In genomic region chr2:73607609-73608008, GRCm38 (mm10) we compare ENCODE assay signal across 12 mouse cellular contexts. TPM values are rescaled to one million over a fixed set of nuclear protein-coding genes. Genes with fewer than 3 reads are reported as not detected.
DNase-seq lines count a peak whose midpoint lies in the region; ATAC-seq lines count a peak whose summit lies in the region.
"Had no signal": no experiment of that assay in that cellular context is flagged by ENCODE, and none has a peak within 500 bp of the region (broad histone marks: within the 10 kb centered on the region; RNA-seq: fewer than 3 reads in every experiment).

No protein-coding gene starts in this region.

- WGBS in intestine, embryonic 14.5 days, result 21% methylated on average over 4 of the region's 4 CpGs
- 37% methylated on average over 4 of the region's 4 CpGs for WGBS in intestine, embryonic 16.5 days
- WGBS in hindbrain, embryonic 13.5 days, result 52% methylated on average over 4 of the region's 4 CpGs
- 21% methylated on average over 4 of the region's 4 CpGs for WGBS in neural tube, embryonic 15.5 days

- no peak overlapping the region for H3K9ac ChIP-seq in intestine, embryonic 14.5 days (ENCODE audit: low read length)
- H3K9ac ChIP-seq in intestine, embryonic 16.5 days (ENCODE audit: low read depth, low read length), result no peak overlapping the region
- no peak overlapping the region for H3K9ac ChIP-seq in hindbrain, embryonic 13.5 days
- H3K9ac ChIP-seq in neural tube, embryonic 15.5 days (replicated peaks), result no peak overlapping the region

- peak; percentile 51 for DNase-seq in intestine, embryonic 14.5 days (ENCODE audit: low spot score)
- DNase-seq in 416B (ENCODE audit: low read depth) (peak; percentile 93), NIH3T3 (ENCODE audit: low read depth) (peak; percentile 74)
- no peak for DNase-seq in kidney, adult 11 months
- DNase-seq: cerebellum, adult 8-10 months; heart, postnatal 36 days; lung, postnatal 4 days had no signal

- no peaks in the 10 kb centered on the region for H3K4me1 ChIP-seq in intestine, embryonic 14.5 days (replicated peaks; ENCODE audit: control insufficient read depth, insufficient read depth, low read length)
- no peaks in the 10 kb centered on the region for H3K4me1 ChIP-seq in intestine, embryonic 16.5 days (ENCODE audit: control insufficient read depth, insufficient read depth, low read length)
- peaks cover 10% of the 10 kb centered on the region for H3K4me1 ChIP-seq in hindbrain, embryonic 13.5 days (replicated peaks)
- peaks cover 7% of the 10 kb centered on the region; the same call in 1 of the 2 replicates for H3K4me1 ChIP-seq in neural tube, embryonic 15.5 days

- H3K4me2 ChIP-seq in intestine, embryonic 14.5 days (ENCODE audit: low read length), result no peak overlapping the region
- no peak overlapping the region for H3K4me2 ChIP-seq in intestine, embryonic 16.5 days (ENCODE audit: low read depth, low read length)
- H3K4me2 ChIP-seq in hindbrain, embryonic 13.5 days, result no peak overlapping the region
- no peak overlapping the region for H3K4me2 ChIP-seq in neural tube, embryonic 15.5 days
- H3K4me2 ChIP-seq: liver, embryonic 11.5 days had no signal

- H3K9me3 ChIP-seq in intestine, embryonic 14.5 days (ENCODE audit: control insufficient read depth, low read length), result no peaks in the 10 kb centered on the region
- H3K9me3 ChIP-seq in intestine, embryonic 16.5 days (ENCODE audit: control insufficient read depth, low read length), result no peaks in the 10 kb centered on the region
- H3K9me3 ChIP-seq in hindbrain, embryonic 13.5 days, result no peaks in the 10 kb centered on the region
- H3K9me3 ChIP-seq in neural tube, embryonic 15.5 days (replicated peaks), result no peaks in the 10 kb centered on the region

- peaks cover 3% of the 10 kb centered on the region; the same call in 1 of the 2 replicates for H3K36me3 ChIP-seq in intestine, embryonic 14.5 days (ENCODE audit: control insufficient read depth, insufficient read depth, low read length)
- H3K36me3 ChIP-seq in intestine, embryonic 16.5 days (ENCODE audit: control insufficient read depth, insufficient read depth, low read length), result no peaks in the 10 kb centered on the region; the same call in 1 of the 2 replicates
- peaks cover 27% of the 10 kb centered on the region for H3K36me3 ChIP-seq in hindbrain, embryonic 13.5 days
- H3K36me3 ChIP-seq in neural tube, embryonic 15.5 days, result peaks cover 4% of the 10 kb centered on the region; the same call in 1 of the 2 replicates

- no peaks in the 10 kb centered on the region for H3K27me3 ChIP-seq in intestine, embryonic 14.5 days (replicated peaks; ENCODE audit: control insufficient read depth, insufficient read depth, low read length)
- no peaks in the 10 kb centered on the region for H3K27me3 ChIP-seq in intestine, embryonic 16.5 days (replicated peaks; ENCODE audit: control insufficient read depth, insufficient read depth, low read length)
- no peaks in the 10 kb centered on the region for H3K27me3 ChIP-seq in hindbrain, embryonic 13.5 days
- H3K27me3 ChIP-seq in neural tube, embryonic 15.5 days (replicated peaks), result no peaks in the 10 kb centered on the region

- H3K4me3 ChIP-seq in intestine, embryonic 14.5 days (ENCODE audit: low read depth, low read length), result no peak overlapping the region
- H3K4me3 ChIP-seq in intestine, embryonic 16.5 days (ENCODE audit: low read length), result no peak overlapping the region
- no peak overlapping the region for H3K4me3 ChIP-seq in hindbrain, embryonic 13.5 days
- H3K4me3 ChIP-seq in neural tube, embryonic 15.5 days (replicated peaks), result no peak overlapping the region

- no peak for ATAC-seq in intestine, embryonic 14.5 days (replicated peaks; ENCODE audit: low FRiP score, low TSS enrichment, low read depth)
- ATAC-seq in intestine, embryonic 16.5 days, result no peak
- no peak for ATAC-seq in hindbrain, embryonic 13.5 days (ENCODE audit: low FRiP score)
- ATAC-seq in neural tube, embryonic 15.5 days (ENCODE audit: low FRiP score), result no peak

- no peak overlapping the region for H3K27ac ChIP-seq in intestine, embryonic 14.5 days (ENCODE audit: low read depth)
- H3K27ac ChIP-seq in intestine, embryonic 16.5 days (ENCODE audit: low read length), result no peak overlapping the region
- 0 out of 2 replicates have a peak overlapping the region, but pooled peaks have one; percentile 30 for H3K27ac ChIP-seq in hindbrain, embryonic 13.5 days
- H3K27ac ChIP-seq in neural tube, embryonic 15.5 days (replicated peaks), result no peak overlapping the region

RNA-seq across cellular contexts. Expression of gene Chrna1, which starts 27.5 kb away (rescaled TPM):
- 0.08 and 0.20 TPM in 2 replicates for polyA plus RNA-seq in intestine, embryonic 14.5 days (2014; fragmentation: Nextera tagmentation; extraction: Ambion mirVana)
- 0.10 TPM in 2 replicates for polyA plus RNA-seq in intestine, embryonic 16.5 days (2015; fragmentation: Nextera tagmentation; extraction: Ambion mirVana)
- polyA plus RNA-seq in hindbrain, embryonic 13.5 days (2015; fragmentation: Nextera tagmentation; extraction: Ambion mirVana), result 0.40 and 0.45 TPM in 2 replicates
- polyA plus RNA-seq in neural tube, embryonic 15.5 days (2015; fragmentation: Nextera tagmentation; extraction: Ambion mirVana), result 0.73 and 0.78 TPM in 2 replicates
- polyA plus RNA-seq: small intestine, adult 2 months had no signal
